Mouse (Mus musculus): ENCODE measurements at regions not wholly inside any gene's neighbourhood (a gene's known extent, or its start where the extent isn't known, plus 50 kb on each side); places are given as distances from the start of the nearest gene placed in this dataset.

DNA sequence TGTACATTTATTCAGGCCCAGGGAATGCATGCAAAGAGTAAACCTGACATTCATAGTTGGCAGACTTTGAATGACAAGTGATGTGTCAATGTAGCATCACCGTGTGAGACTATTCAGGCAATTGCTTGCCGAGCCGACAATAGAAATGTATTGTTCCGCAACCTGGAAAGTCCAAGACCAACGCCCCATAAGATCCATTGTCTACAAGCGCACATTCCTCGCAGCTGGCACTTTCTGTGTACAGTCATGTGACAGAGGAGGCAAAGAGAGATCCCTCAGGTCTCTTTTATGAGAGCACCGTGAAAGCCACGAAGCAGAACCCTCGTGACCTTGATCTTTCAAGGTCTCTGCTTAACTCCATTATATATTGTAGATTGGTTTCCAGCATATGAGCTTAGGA, 150.9 kb upstream of the N4bp1 start:
- in situ Hi-C loops (cut with MboI, MseI), result no loop called here

DNA sequence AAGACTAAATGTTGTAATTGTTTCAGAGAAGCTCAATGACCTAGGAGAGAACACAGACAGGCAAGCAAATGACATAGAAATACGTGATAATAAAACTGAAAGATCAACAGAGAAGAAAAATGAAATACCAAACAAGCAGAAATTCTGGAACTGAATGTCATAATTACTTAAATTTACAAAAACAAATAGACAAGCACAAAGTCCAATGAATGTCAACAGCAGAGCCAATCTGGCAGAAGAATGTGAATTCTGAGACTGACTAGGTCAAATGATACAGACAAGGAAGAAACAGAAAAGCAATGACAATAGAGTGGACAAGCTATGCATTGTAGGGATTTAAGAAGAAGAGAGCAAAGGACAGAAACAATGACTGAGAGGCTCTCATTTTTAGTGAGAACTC, 143.1 kb upstream of the N4bp1 start:
- in situ Hi-C loops (cut with MboI, MseI), result no loop called here

DNA sequence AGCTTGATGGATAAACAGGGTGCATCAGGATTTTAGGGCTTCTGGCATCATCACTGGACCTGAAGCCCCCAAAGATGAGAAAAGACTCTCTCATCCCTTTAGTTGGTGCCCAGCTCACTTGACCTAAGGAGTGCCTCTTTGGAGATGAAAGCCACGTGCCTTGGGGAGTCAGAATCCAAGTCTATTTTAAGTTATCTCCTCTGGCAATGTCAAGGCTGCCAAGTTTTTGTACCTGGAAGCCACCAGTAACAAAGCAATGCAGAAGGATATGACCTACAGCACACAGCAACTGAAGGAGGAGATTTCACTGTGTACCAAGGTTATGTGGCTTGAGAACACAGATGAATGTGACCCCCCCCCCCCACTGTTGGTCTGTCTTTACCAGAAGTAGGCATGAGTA, 140.9 kb upstream of the N4bp1 start:
- in situ Hi-C loops (cut with MboI, MseI), result no loop called here

DNA sequence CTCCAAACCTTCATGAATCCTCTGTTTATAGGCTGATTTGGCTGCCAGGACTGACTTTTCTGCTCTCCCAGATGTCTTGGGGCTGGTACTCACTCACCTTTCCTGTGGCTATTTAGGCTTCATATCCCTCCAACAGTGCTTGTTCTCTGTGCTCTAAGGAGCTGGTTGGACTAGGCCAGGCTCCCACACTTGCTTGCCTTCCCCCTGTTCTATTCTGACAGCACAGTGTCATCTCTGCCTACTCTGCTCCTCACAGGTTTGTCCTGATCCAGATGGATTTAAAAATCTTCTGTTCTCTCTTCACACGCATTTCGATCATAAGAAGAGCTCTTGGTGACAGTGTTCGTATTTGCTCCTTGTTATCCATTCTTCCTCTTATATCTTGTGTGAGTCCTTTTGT, 134.7 kb upstream of the N4bp1 start:
- in situ Hi-C loops (cut with MboI, MseI), result loop anchor here in 1 of 2 experiments (10.0 kb wide), 1 partner anchor 1425 kb away; no protein-coding TSS in a partner anchor

DNA sequence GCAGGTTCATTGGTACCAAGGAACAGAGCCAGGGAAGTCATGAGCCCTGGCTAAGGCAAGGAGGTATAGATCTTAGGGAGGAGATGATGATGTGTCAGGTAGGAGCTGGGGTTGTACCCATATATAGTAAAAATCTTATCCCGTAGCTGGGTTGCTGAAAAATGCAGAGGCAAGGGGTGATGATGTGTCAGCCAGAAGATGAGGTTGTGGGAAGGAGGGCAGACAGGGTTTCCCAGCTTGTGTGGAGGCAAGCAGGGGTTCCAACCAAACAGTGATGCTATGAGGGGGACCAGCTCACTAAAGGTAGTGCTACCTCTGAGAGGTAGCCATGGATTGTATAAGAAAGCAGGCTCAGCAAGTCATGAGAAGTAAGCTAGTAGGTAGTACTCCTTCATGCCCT, 90.5 kb upstream of the N4bp1 start:
- in situ Hi-C loops (cut with MboI, MseI), result no loop called here

DNA sequence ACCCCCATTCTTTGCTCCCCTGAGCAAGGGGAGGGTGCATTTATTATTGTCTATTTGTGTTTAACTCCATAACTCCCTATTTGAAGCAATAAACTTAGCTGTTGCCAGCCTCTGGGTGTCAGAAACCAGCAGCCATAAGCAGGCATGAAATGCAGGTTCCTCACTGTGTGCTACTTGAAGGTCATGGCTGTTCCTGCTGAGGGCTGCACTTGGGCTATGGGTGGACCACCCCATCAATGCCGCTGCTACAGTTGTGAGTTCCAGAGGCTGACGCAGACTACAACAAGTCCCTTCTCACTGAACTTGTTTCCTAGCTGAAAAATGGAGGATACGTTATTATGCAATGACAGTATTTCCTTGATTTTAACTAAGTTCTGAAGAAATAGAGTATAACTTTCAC, 86.7 kb upstream of the N4bp1 start:
- in situ Hi-C loops (cut with MboI, MseI), result no loop called here

DNA sequence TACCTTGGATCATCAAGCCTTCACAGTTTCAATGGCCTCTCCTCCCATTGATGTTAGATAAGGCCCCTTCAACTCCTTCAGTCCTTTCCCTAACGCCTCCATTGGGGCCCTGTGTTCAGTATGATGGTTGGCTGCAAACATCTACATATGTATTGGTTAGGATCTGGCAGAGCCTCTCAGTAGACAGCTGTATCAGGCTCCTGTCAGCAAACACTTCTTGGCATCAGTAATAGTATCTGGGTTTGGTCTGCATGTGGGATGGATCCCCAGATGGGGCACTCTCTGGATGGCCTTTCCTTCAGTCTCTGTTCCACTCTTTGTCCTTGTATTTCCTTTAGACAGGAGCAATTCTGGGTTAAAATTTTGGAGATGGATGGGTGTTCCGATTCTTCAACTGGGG, 84.0 kb upstream of the N4bp1 start:
- in situ Hi-C loops (cut with MboI, MseI), result loop anchor here in 1 of 2 experiments (10.0 kb wide), 1 partner anchor 346 kb away; no protein-coding TSS in a partner anchor

DNA sequence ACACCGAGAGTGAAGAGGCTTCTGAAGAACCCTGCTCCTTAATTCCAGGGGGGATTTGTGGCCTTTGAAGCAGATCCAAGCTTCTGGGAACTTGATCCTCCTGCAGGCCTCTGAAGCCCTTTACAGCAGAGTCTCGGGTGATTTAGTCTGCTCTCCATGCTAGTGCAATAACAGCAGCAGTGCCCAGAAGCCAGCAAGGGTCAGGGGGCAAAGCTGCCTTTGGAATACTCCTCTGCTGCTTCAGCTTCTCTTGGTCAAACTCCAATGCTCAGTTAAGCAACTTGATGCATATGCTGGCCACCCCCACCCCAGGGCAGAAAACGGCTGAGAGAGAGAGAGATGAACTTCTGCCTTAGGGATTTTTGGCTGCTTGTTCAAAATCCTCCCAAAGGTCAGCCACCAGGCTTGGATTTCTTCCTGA, 82.8 kb upstream of the N4bp1 start:
- in situ Hi-C loops (cut with MboI, MseI), result loop anchor here in 1 of 2 experiments (10.0 kb wide), 1 partner anchor 347 kb away; no protein-coding TSS in a partner anchor

DNA sequence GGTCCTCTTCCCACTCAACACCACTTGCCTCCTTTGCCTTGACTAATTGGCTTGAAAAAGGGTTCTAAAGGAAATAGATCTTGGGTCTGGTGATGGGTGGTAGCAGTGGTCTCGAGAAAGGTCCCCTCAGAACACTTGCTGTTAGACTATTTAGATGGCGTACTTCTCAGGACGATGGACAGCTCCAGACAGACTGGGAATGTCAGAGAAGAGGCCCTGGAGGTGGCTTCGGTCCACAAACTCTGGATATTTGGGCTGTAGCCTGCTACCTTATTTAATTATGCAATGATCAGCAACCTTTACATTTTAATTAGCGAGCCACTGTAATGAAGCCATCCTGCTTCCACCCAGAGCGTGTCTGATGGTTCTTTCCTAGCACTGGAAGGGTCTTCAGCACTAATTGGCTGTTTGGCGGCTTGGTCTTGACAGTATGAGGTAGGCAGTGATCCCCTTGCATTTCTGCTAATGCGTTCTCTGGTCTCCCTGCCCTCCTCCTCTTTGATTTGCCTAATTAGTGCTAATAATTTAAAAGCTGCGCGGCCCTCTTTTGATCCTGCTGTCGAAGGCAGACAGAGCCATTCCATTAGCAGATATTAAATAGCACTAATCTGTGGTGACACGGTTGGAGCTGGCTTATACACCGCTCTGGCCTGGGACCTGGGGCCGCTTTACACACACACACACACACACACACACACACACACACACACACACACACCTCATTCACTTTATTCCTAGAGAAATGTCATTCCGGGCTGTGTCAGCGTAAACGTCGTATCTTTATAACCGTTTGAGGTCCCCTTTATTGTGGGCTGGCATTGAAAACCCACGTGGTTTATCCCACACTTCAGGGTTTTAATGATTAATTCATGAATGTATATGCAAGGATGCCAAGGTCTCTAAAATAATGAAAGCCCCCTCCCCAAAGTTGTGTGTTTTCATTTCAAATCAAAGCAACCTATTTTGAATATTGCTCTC, 76.4 kb upstream of the N4bp1 start:
- in situ Hi-C loops (cut with MboI, MseI), result loop anchor here in 1 of 2 experiments (10.0 kb wide), 1 partner anchor 353 kb away; no protein-coding TSS in a partner anchor

Measured in T-helper 17 cell (primary cell).